Mouse (Mus musculus) midbrain, embryonic 13.5 days (tissue): ENCODE results near the gene Foxred2. TPM values are rescaled to one million over a fixed set of nuclear protein-coding genes. Genes with fewer than 3 reads are reported as not detected.
A peak's percentile ranks its signal among the peaks of the same experiment; 100 is the strongest.

Source experiments
- ATAC-seq: fragments of 200-750 bp; cut with Nextera tagmentation; 2 replicates; pipeline ENCODE4 v1.8.0; 2017; ENCODE audit warnings: mild to moderate bottlenecking, moderate TSS enrichment, moderate library complexity
- H3K27ac ChIP-seq: fragments of 300-500 bp; sonication (generic); 2 replicates; pipeline ENCODE4 v1.5.1; 2015; ENCODE audit warnings: inconsistent platforms, mild to moderate bottlenecking, moderate library complexity
- H3K27me3 ChIP-seq: fragments of 300-500 bp; sonication (generic); 2 replicates; pipeline ENCODE4 v1.6.1; 2015; ENCODE audit warnings: mild to moderate bottlenecking, inconsistent platforms
- H3K36me3 ChIP-seq: fragments of 300-500 bp; sonication (generic); 2 replicates; pipeline ENCODE4 v1.6.1; 2015; ENCODE audit warnings: mild to moderate bottlenecking, inconsistent platforms
- H3K4me1 ChIP-seq: fragments of 300-500 bp; sonication (generic); replicated peaks from 2 replicates; pipeline ENCODE4 v1.6.1; 2015; ENCODE audit warnings: inconsistent platforms
- H3K4me2 ChIP-seq: fragments of 300-500 bp; sonication (generic); replicated peaks from 2 replicates; pipeline ENCODE4 v1.6.1; 2015; ENCODE audit warnings: moderate library complexity, mild to moderate bottlenecking, inconsistent platforms
- H3K4me3 ChIP-seq: fragments of 300-500 bp; sonication (generic); replicated peaks from 2 replicates; pipeline ENCODE4 v1.5.1; 2015; ENCODE audit warnings: mild to moderate bottlenecking, inconsistent platforms
- H3K9ac ChIP-seq: fragments of 300-500 bp; sonication (generic); replicated peaks from 2 replicates; pipeline ENCODE4 v1.6.1; 2015; ENCODE audit warnings: mild to moderate bottlenecking, inconsistent platforms
- H3K9me3 ChIP-seq: fragments of 300-500 bp; sonication (generic); 2 replicates; pipeline ENCODE4 v1.6.1; 2016; ENCODE audit warnings: mild to moderate bottlenecking, inconsistent platforms
- WGBS: fragments of 180-500 bp; shearing (Covaris S2); methylation state at CpG from one replicate; pipeline ENCODE4 v1.1.7; 2015; 5-methylcytosine and 5-hydroxymethylcytosine counted together
- polyA plus RNA-seq: library from polyadenylated mRNA; unstranded; fragments of >200 nt; fragmentation: Nextera tagmentation; extraction: Ambion mirVana; gene quantifications from 2 replicates; pipeline ENCODE4 v1.2.1, GENCODE M21; 2015

Gene Foxred2
- polyA plus RNA-seq, 1 experiment from 2014 or later = 8.1 TPM

- H3K4me3 ChIP-seq = no peak overlapping the region
- WGBS = 62% methylated on average over 5 of the region's 5 CpGs
- H3K4me2 ChIP-seq = no peak overlapping the region
- no peak overlapping the region for H3K27ac ChIP-seq
- no peaks in the 10 kb centered on the region for H3K4me1 ChIP-seq
- ATAC-seq = no peak
- no peak overlapping the region for H3K9ac ChIP-seq
- H3K9me3 ChIP-seq = no peaks in the 10 kb centered on the region
- no peaks in the 10 kb centered on the region; the same call in 1 of the 2 replicates for H3K27me3 ChIP-seq
- H3K36me3 ChIP-seq = peaks cover 29% of the 10 kb centered on the region
Observed at GRCm38 (mm10) chr15:77912048-77912447, 44.5 kb downstream of the Foxred2 start.

GRCm38 (mm10) chr15:77911065-77911464 is 45.5 kb downstream of the Foxred2 start:
- whole genome bisulfite sequencing = 26% methylated on average over 2 of the region's 2 CpGs
- Histone ChIP-seq H3K4me1 (no peaks in the 10 kb centered on the region), H3K4me2 (no peak overlapping the region), H3K27ac (no peak overlapping the region), H3K4me3 (no peak overlapping the region), H3K36me3 (peaks cover 24% of the 10 kb centered on the region), H3K27me3 (peaks cover 8% of the 10 kb centered on the region; the same call in 1 of the 2 replicates), H3K9me3 (no peaks in the 10 kb centered on the region), H3K9ac (no peak overlapping the region)
- no peak for ATAC-seq

GRCm38 (mm10) chr15:77907646-77908518 is 48.6 kb downstream of the Foxred2 start:
- no peak overlapping the region for H3K4me2 ChIP-seq
- no peak for ATAC-seq
- no peak overlapping the region for H3K27ac ChIP-seq
- H3K36me3 ChIP-seq = no peaks in the 10 kb centered on the region
- H3K27me3 ChIP-seq = peaks cover 24% of the 10 kb centered on the region
- whole genome bisulfite sequencing = 68% methylated on average over 9 of the region's 9 CpGs
- H3K4me3 ChIP-seq = no peak overlapping the region
- H3K9ac ChIP-seq = no peak overlapping the region
- no peaks in the 10 kb centered on the region for H3K9me3 ChIP-seq
- H3K4me1 ChIP-seq = peaks cover 12% of the 10 kb centered on the region

GRCm38 (mm10) chr15:77906545-77906944 is 50.0 kb downstream of the Foxred2 start:
- no peaks in the 10 kb centered on the region for H3K36me3 ChIP-seq
- H3K4me3 ChIP-seq = no peak overlapping the region
- H3K27ac ChIP-seq = no peak overlapping the region
- H3K9ac ChIP-seq = no peak overlapping the region
- 44% methylated on average over 10 of the region's 10 CpGs for WGBS
- peaks cover 12% of the 10 kb centered on the region for H3K4me1 ChIP-seq
- no peak for ATAC-seq
- H3K27me3 ChIP-seq = peaks cover 24% of the 10 kb centered on the region
- H3K9me3 ChIP-seq = no peaks in the 10 kb centered on the region
- no peak overlapping the region for H3K4me2 ChIP-seq

GRCm38 (mm10) chr15:77906081-77906480 is 50.4 kb downstream of the Foxred2 start:
- Histone ChIP-seq H3K9me3 (no peaks in the 10 kb centered on the region), H3K4me2 (no peak overlapping the region), H3K27ac (no peak overlapping the region), H3K9ac (no peak overlapping the region), H3K4me3 (no peak overlapping the region), H3K4me1 (peaks cover 12% of the 10 kb centered on the region), H3K27me3 (peaks cover 24% of the 10 kb centered on the region), H3K36me3 (no peaks in the 10 kb centered on the region)
- WGBS = 84% methylated on average over 8 of the region's 8 CpGs
- ATAC-seq = no peak

GRCm38 (mm10) chr15:77905275-77905970 is 51.1 kb downstream of the Foxred2 start:
- peak overlapping the region; percentile 54 for H3K9ac ChIP-seq
- WGBS = 3% methylated on average over 26 of the region's 26 CpGs
- H3K9me3 ChIP-seq = no peaks in the 10 kb centered on the region
- peaks cover 12% of the 10 kb centered on the region for H3K4me1 ChIP-seq
- H3K4me3 ChIP-seq = peak overlapping the region; percentile 33
- no peak overlapping the region for H3K27ac ChIP-seq
- H3K36me3 ChIP-seq = no peaks in the 10 kb centered on the region
- H3K27me3 ChIP-seq = peaks cover 24% of the 10 kb centered on the region
- peak; percentile 27; the same call in 1 of the 2 replicates for ATAC-seq
- H3K4me2 ChIP-seq = peak overlapping the region; percentile 55

- Histone ChIP-seq H3K27me3 (peaks cover 24% of the 10 kb centered on the region), H3K9ac (no peak overlapping the region), H3K36me3 (no peaks in the 10 kb centered on the region), H3K27ac (no peak overlapping the region), H3K4me2 (no peak overlapping the region), H3K4me3 (no peak overlapping the region), H3K9me3 (no peaks in the 10 kb centered on the region), H3K4me1 (peaks cover 12% of the 10 kb centered on the region)
- ATAC-seq = no peak
- WGBS = 28% methylated on average over 12 of the region's 12 CpGs
Observed at GRCm38 (mm10) chr15:77904363-77904892, 52.1 kb downstream of the Foxred2 start.

GRCm38 (mm10) chr15:77903176-77903575 is 53.3 kb downstream of the Foxred2 start:
- ATAC-seq = no peak
- Histone ChIP-seq H3K27ac (no peak overlapping the region), H3K4me2 (no peak overlapping the region), H3K27me3 (peaks cover 24% of the 10 kb centered on the region), H3K9ac (no peak overlapping the region), H3K9me3 (no peaks in the 10 kb centered on the region), H3K4me3 (no peak overlapping the region), H3K4me1 (peaks cover 12% of the 10 kb centered on the region), H3K36me3 (no peaks in the 10 kb centered on the region)
- 68% methylated on average over 5 of the region's 5 CpGs for WGBS

GRCm38 (mm10) chr15:77894926-77895325 is 61.6 kb downstream of the Foxred2 start:
- H3K4me1 ChIP-seq = no peaks in the 10 kb centered on the region
- H3K4me3 ChIP-seq = no peak overlapping the region
- WGBS = 91% methylated on average over 13 of the region's 14 CpGs
- H3K27ac ChIP-seq = no peak overlapping the region
- no peak for ATAC-seq
- H3K9ac ChIP-seq = no peak overlapping the region
- no peak overlapping the region for H3K4me2 ChIP-seq
- no peaks in the 10 kb centered on the region for H3K27me3 ChIP-seq
- no peaks in the 10 kb centered on the region for H3K9me3 ChIP-seq
- no peaks in the 10 kb centered on the region for H3K36me3 ChIP-seq

- H3K9ac ChIP-seq = no peak overlapping the region
- no peaks in the 10 kb centered on the region for H3K27me3 ChIP-seq
- no peak overlapping the region for H3K27ac ChIP-seq
- H3K36me3 ChIP-seq = no peaks in the 10 kb centered on the region
- no peak overlapping the region for H3K4me3 ChIP-seq
- H3K4me2 ChIP-seq = no peak overlapping the region
- no peaks in the 10 kb centered on the region for H3K9me3 ChIP-seq
- no peaks in the 10 kb centered on the region for H3K4me1 ChIP-seq
- WGBS = 75% methylated on average over 10 of the region's 10 CpGs
- ATAC-seq = no peak
Observed at GRCm38 (mm10) chr15:77893292-77893691, 63.2 kb downstream of the Foxred2 start.

- Histone ChIP-seq H3K9me3 (no peaks in the 10 kb centered on the region), H3K4me1 (no peaks in the 10 kb centered on the region), H3K27me3 (no peaks in the 10 kb centered on the region), H3K4me3 (no peak overlapping the region), H3K4me2 (no peak overlapping the region), H3K36me3 (no peaks in the 10 kb centered on the region), H3K9ac (no peak overlapping the region), H3K27ac (no peak overlapping the region)
- WGBS = 85% methylated on average over 10 of the region's 10 CpGs
- ATAC-seq = no peak
Observed at GRCm38 (mm10) chr15:77892420-77892819, 64.1 kb downstream of the Foxred2 start.

GRCm38 (mm10) chr15:77891766-77892165 is 64.8 kb downstream of the Foxred2 start:
- Histone ChIP-seq H3K4me2 (no peak overlapping the region), H3K9ac (no peak overlapping the region)
- 82% methylated on average over 8 of the region's 8 CpGs for WGBS

More at GRCm38 (mm10) chr15:77891766-77892165, 64.8 kb downstream of the Foxred2 start:
- no peaks in the 10 kb centered on the region for H3K9me3 ChIP-seq
- H3K27ac ChIP-seq = no peak overlapping the region
- H3K4me3 ChIP-seq = no peak overlapping the region
- H3K36me3 ChIP-seq = no peaks in the 10 kb centered on the region
- H3K4me1 ChIP-seq = no peaks in the 10 kb centered on the region
- no peaks in the 10 kb centered on the region for H3K27me3 ChIP-seq
- ATAC-seq = no peak
